Mouse (Mus musculus): ENCODE data around the gene S1pr2. TPM values are rescaled to one million over a fixed set of nuclear protein-coding genes. Genes with fewer than 3 reads are reported as not detected.
A peak's percentile ranks its signal among the peaks of the same experiment; 100 is the strongest.
"Not testable (repeated sequence)": the region's sequence is repeated elsewhere in the genome, so short reads cannot be mapped to it uniquely, and the experiment has no call there.

The S1pr2 gene
- polyA plus RNA-seq, 1 experiment from 2014 or later, result 36.1 TPM

GRCm38 (mm10) chr9:21015571-21016130 lies 39.1 kb upstream of the S1pr2 start, which contains the start of gene Icam1:
Icam1 (plus strand) TSS chr9:21015985.
- Histone ChIP-seq H3K9me3 (ENCODE audit: control insufficient read depth, low read length) (no peaks in the 10 kb centered on the region), H3K4me3 (ENCODE audit: low read length) (peak within 1 kb of the TSS; percentile 42), H3K27ac (ENCODE audit: low read depth, low read length) (peak within 1 kb of the TSS; percentile 1; the same call in 1 of the 2 replicates), H3K4me1 (ENCODE audit: control insufficient read depth, insufficient read depth, low read length) (peaks cover 14% of the 10 kb centered on the region; the same call in 1 of the 2 replicates), H3K9ac (ENCODE audit: low read depth, low read length) (peak within 1 kb of the TSS; percentile 44), H3K4me2 (replicated peaks; ENCODE audit: low read depth, low read length) (peak within 1 kb of the TSS; percentile 69), H3K36me3 (ENCODE audit: control insufficient read depth, insufficient read depth, low read length) (no peaks in the 10 kb centered on the region), H3K27me3 (ENCODE audit: control insufficient read depth, insufficient read depth, low read length) (peaks cover 31% of the 10 kb centered on the region)
- peak; percentile 43 for ATAC-seq (ENCODE audit: low FRiP score, low TSS enrichment)
- WGBS, result 2% methylated on average over 30 of the region's 30 CpGs

- peak; percentile 56 for ATAC-seq (ENCODE audit: low FRiP score, low TSS enrichment)
- Histone ChIP-seq H3K9ac (ENCODE audit: low read depth, low read length) (peak overlapping the region; percentile 44; the same call in 1 of the 2 replicates), H3K4me2 (replicated peaks; ENCODE audit: low read depth, low read length) (peak overlapping the region; percentile 69), H3K4me3 (ENCODE audit: low read length) (peak overlapping the region; percentile 42), H3K27me3 (ENCODE audit: control insufficient read depth, insufficient read depth, low read length) (peaks cover 31% of the 10 kb centered on the region), H3K9me3 (ENCODE audit: control insufficient read depth, low read length) (no peaks in the 10 kb centered on the region), H3K4me1 (ENCODE audit: control insufficient read depth, insufficient read depth, low read length) (peaks cover 14% of the 10 kb centered on the region; the same call in 1 of the 2 replicates), H3K36me3 (ENCODE audit: control insufficient read depth, insufficient read depth, low read length) (no peaks in the 10 kb centered on the region), H3K27ac (ENCODE audit: low read depth, low read length) (peak overlapping the region; percentile 1; the same call in 1 of the 2 replicates)
- 1% methylated on average over 29 of the region's 29 CpGs for WGBS
Measured at GRCm38 (mm10) chr9:21014691-21015570, 38.4 kb upstream of the S1pr2 start.

GRCm38 (mm10) chr9:21012368-21012767 lies 35.8 kb upstream of the S1pr2 start:
- H3K9ac ChIP-seq (ENCODE audit: low read depth, low read length), result no peak overlapping the region
- no peak for ATAC-seq (ENCODE audit: low FRiP score, low TSS enrichment)
- H3K27me3 ChIP-seq (ENCODE audit: control insufficient read depth, insufficient read depth, low read length), result peaks cover 19% of the 10 kb centered on the region
- 33% methylated on average over 1 of the region's 1 CpGs for WGBS
- no peak overlapping the region for H3K4me3 ChIP-seq (ENCODE audit: low read length)
- H3K4me2 ChIP-seq (replicated peaks; ENCODE audit: low read depth, low read length), result no peak overlapping the region
- H3K4me1 ChIP-seq (ENCODE audit: control insufficient read depth, insufficient read depth, low read length), result peaks cover 14% of the 10 kb centered on the region; the same call in 1 of the 2 replicates
- H3K9me3 ChIP-seq (ENCODE audit: control insufficient read depth, low read length), result no peaks in the 10 kb centered on the region
- H3K36me3 ChIP-seq (ENCODE audit: control insufficient read depth, insufficient read depth, low read length), result peaks cover 17% of the 10 kb centered on the region
- H3K27ac ChIP-seq (ENCODE audit: low read depth, low read length), result peak overlapping the region; percentile 2; the same call in 1 of the 2 replicates

GRCm38 (mm10) chr9:21011846-21012312 lies 35.3 kb upstream of the S1pr2 start:
- no peak overlapping the region for H3K4me2 ChIP-seq (replicated peaks; ENCODE audit: low read depth, low read length)
- peak overlapping the region; percentile 2; the same call in 1 of the 2 replicates for H3K27ac ChIP-seq (ENCODE audit: low read depth, low read length)
- ATAC-seq (ENCODE audit: low FRiP score, low TSS enrichment), result no peak
- peaks cover 14% of the 10 kb centered on the region for H3K27me3 ChIP-seq (ENCODE audit: control insufficient read depth, insufficient read depth, low read length)
- peaks cover 20% of the 10 kb centered on the region for H3K36me3 ChIP-seq (ENCODE audit: control insufficient read depth, insufficient read depth, low read length)
- peaks cover 14% of the 10 kb centered on the region; the same call in 1 of the 2 replicates for H3K4me1 ChIP-seq (ENCODE audit: control insufficient read depth, insufficient read depth, low read length)
- no peak overlapping the region for H3K4me3 ChIP-seq (ENCODE audit: low read length)
- H3K9me3 ChIP-seq (ENCODE audit: control insufficient read depth, low read length), result no peaks in the 10 kb centered on the region
- WGBS, result 53% methylated on average over 5 of the region's 5 CpGs
- H3K9ac ChIP-seq (ENCODE audit: low read depth, low read length), result no peak overlapping the region

- not testable (repeated sequence) for H3K9me3 ChIP-seq (ENCODE audit: control insufficient read depth, low read length); H3K4me3 ChIP-seq (ENCODE audit: low read length); ATAC-seq (ENCODE audit: low FRiP score, low TSS enrichment); H3K9ac ChIP-seq (ENCODE audit: low read depth, low read length); H3K4me2 ChIP-seq (replicated peaks; ENCODE audit: low read depth, low read length); H3K27ac ChIP-seq (ENCODE audit: low read depth, low read length); H3K27me3 ChIP-seq (ENCODE audit: control insufficient read depth, insufficient read depth, low read length)
- 79% methylated on average over 9 of the region's 9 CpGs for WGBS
- peaks cover 12% of the 10 kb centered on the region; the same call in 1 of the 2 replicates for H3K4me1 ChIP-seq (ENCODE audit: control insufficient read depth, insufficient read depth, low read length)
- peaks cover 27% of the 10 kb centered on the region for H3K36me3 ChIP-seq (ENCODE audit: control insufficient read depth, insufficient read depth, low read length)
Measured at GRCm38 (mm10) chr9:21010939-21011541, 34.5 kb upstream of the S1pr2 start.

DNA sequence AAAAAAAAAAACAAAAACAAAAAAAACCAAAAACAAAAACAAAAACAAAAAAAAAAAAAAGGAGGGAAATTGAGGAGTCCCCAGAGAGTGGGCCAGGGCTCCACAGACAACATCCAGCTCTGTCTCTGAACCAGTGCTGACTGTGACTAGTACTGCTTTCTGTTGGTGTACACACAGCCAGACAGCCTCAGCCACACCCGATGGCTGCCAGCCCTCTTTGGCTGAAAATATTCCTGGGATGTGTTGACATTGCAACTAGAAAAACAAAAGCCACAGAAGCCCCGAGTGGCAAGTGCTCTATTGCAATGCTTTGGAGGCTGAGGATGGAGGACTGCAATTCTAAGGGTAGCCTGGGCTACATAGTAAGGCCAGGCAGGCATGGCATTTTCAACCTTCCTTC lies 33.8 kb upstream of the S1pr2 start:
- WGBS, result 58% methylated on average over 2 of the region's 2 CpGs
- no peak overlapping the region for H3K4me3 ChIP-seq (ENCODE audit: low read length)
- H3K4me1 ChIP-seq (ENCODE audit: control insufficient read depth, insufficient read depth, low read length), result peaks cover 5% of the 10 kb centered on the region; the same call in 1 of the 2 replicates
- H3K36me3 ChIP-seq (ENCODE audit: control insufficient read depth, insufficient read depth, low read length), result peaks cover 29% of the 10 kb centered on the region
- no peaks in the 10 kb centered on the region for H3K9me3 ChIP-seq (ENCODE audit: control insufficient read depth, low read length)
- no peak overlapping the region for H3K9ac ChIP-seq (ENCODE audit: low read depth, low read length)
- no peak for ATAC-seq (ENCODE audit: low FRiP score, low TSS enrichment)
- no peak overlapping the region for H3K4me2 ChIP-seq (replicated peaks; ENCODE audit: low read depth, low read length)
- H3K27me3 ChIP-seq (ENCODE audit: control insufficient read depth, insufficient read depth, low read length), result no peaks in the 10 kb centered on the region
- H3K27ac ChIP-seq (ENCODE audit: low read depth, low read length), result no peak overlapping the region

- no peak for ATAC-seq (ENCODE audit: low FRiP score, low TSS enrichment)
- H3K4me2 ChIP-seq (replicated peaks; ENCODE audit: low read depth, low read length), result no peak overlapping the region
- H3K9me3 ChIP-seq (ENCODE audit: control insufficient read depth, low read length), result no peaks in the 10 kb centered on the region
- WGBS, result 81% methylated on average over 7 of the region's 7 CpGs
- H3K27ac ChIP-seq (ENCODE audit: low read depth, low read length), result no peak overlapping the region
- H3K9ac ChIP-seq (ENCODE audit: low read depth, low read length), result no peak overlapping the region
- no peaks in the 10 kb centered on the region for H3K4me1 ChIP-seq (ENCODE audit: control insufficient read depth, insufficient read depth, low read length)
- H3K27me3 ChIP-seq (ENCODE audit: control insufficient read depth, insufficient read depth, low read length), result no peaks in the 10 kb centered on the region
- peaks cover 37% of the 10 kb centered on the region for H3K36me3 ChIP-seq (ENCODE audit: control insufficient read depth, insufficient read depth, low read length)
- no peak overlapping the region for H3K4me3 ChIP-seq (ENCODE audit: low read length)
Measured at GRCm38 (mm10) chr9:21008007-21008406, 31.4 kb upstream of the S1pr2 start.

GRCm38 (mm10) chr9:21007313-21007952 lies 30.9 kb upstream of the S1pr2 start:
- Histone ChIP-seq H3K4me3 (ENCODE audit: low read length) (no peak overlapping the region), H3K36me3 (ENCODE audit: control insufficient read depth, insufficient read depth, low read length) (peaks cover 37% of the 10 kb centered on the region), H3K4me1 (ENCODE audit: control insufficient read depth, insufficient read depth, low read length) (no peaks in the 10 kb centered on the region), H3K27ac (ENCODE audit: low read depth, low read length) (no peak overlapping the region), H3K27me3 (ENCODE audit: control insufficient read depth, insufficient read depth, low read length) (no peaks in the 10 kb centered on the region), H3K4me2 (replicated peaks; ENCODE audit: low read depth, low read length) (no peak overlapping the region), H3K9ac (ENCODE audit: low read depth, low read length) (no peak overlapping the region), H3K9me3 (ENCODE audit: control insufficient read depth, low read length) (no peaks in the 10 kb centered on the region)
- no peak for ATAC-seq (ENCODE audit: low FRiP score, low TSS enrichment)
- 92% methylated on average over 10 of the region's 10 CpGs for WGBS

All from kidney, embryonic 14.5 days (tissue).